Mouse (Mus musculus): Measurements from ENCODE around the gene Camk1. TPM values are rescaled to one million over a fixed set of nuclear protein-coding genes. Genes with fewer than 3 reads are reported as not detected.

Camk1 gene
- polyA plus RNA-seq, 1 experiment: 28.6 TPM

DNA sequence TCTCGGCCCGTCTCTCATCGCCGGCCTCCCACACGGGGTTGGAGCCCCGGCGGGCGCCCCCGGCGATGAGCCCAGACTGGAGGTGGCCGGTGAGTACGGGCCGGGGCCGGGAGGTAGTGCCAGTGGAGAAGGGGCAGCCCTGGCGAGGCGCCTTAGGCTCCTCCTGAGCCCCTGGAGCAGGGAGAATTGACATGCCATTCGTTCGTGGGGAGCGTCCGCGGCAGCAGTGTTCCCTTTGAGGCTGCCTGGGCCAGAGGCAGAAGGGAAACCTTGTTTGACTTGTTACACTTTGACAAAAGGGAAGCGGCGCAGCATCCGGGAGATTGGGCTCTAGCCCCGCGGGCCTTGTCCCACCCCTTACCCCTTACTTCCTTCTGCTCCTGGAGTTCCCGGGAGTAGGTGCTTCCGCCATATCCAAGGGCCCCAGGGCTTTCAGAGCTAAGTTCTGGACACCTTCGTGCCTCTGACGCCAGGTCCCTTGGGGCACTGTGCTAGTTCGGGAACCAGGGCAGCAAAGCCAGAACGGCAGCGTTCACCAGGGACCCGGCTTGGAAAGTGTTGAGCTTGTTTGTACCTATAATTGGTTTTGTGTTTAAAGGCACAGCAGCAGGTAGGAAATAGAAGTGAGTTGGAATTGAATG is 36.2 kb downstream of the Camk1 start:
- H3K4me3 ChIP-seq (replicated peaks; ENCODE audit: control insufficient read depth, low read depth, low read length): peak overlapping the region; percentile 80
- 1% methylated on average over 34 of the region's 34 CpGs for WGBS
- TF ChIP-seq POLR2A (IDR thresholded peaks at IDR 0.05; ENCODE audit: borderline replicate concordance, control insufficient read depth, low read depth, low read length) (peak; percentile 44; the same call in 1 of the 2 replicates), CTCF (IDR thresholded peaks at IDR 0.05; ENCODE audit: control insufficient read depth, insufficient read depth, low read length) (no peak)
- H3K27ac ChIP-seq (ENCODE audit: control insufficient read depth, insufficient read depth, low read depth, low read length, poor library complexity): peak overlapping the region; percentile 99
- no peaks in the 10 kb centered on the region; the same call in 1 of the 2 replicates for H3K4me1 ChIP-seq (ENCODE audit: control insufficient read depth, insufficient read depth, low read length)

GRCm38 (mm10) chr6:113306986-113307349 is 36.8 kb downstream of the Camk1 start, which contains the start of gene Brpf1:
Gene Brpf1, plus strand, starts transcription at chr6:113307137.
- TF ChIP-seq POLR2A (IDR thresholded peaks at IDR 0.05; ENCODE audit: borderline replicate concordance, control insufficient read depth, low read depth, low read length) (peak; percentile 29; the same call in 1 of the 2 replicates), CTCF (IDR thresholded peaks at IDR 0.05; ENCODE audit: control insufficient read depth, insufficient read depth, low read length) (no peak)
- under 1% methylated on average over 32 of the region's 32 CpGs for WGBS
- Histone ChIP-seq H3K4me3 (replicated peaks; ENCODE audit: control insufficient read depth, low read depth, low read length) (peak within 1 kb of the TSS; percentile 80), H3K27ac (ENCODE audit: control insufficient read depth, insufficient read depth, low read depth, low read length, poor library complexity) (peak within 1 kb of the TSS; percentile 99), H3K4me1 (ENCODE audit: control insufficient read depth, insufficient read depth, low read length) (no peaks in the 10 kb centered on the region; the same call in 1 of the 2 replicates)

- under 1% methylated on average over 50 of the region's 50 CpGs for WGBS
- Histone ChIP-seq H3K27ac (ENCODE audit: control insufficient read depth, insufficient read depth, low read depth, low read length, poor library complexity) (peak overlapping the region; percentile 99), H3K4me1 (ENCODE audit: control insufficient read depth, insufficient read depth, low read length) (no peaks in the 10 kb centered on the region; the same call in 1 of the 2 replicates), H3K4me3 (replicated peaks; ENCODE audit: control insufficient read depth, low read depth, low read length) (peak overlapping the region; percentile 80)
- TF ChIP-seq POLR2A (IDR thresholded peaks at IDR 0.05; ENCODE audit: borderline replicate concordance, control insufficient read depth, low read depth, low read length) (peak; percentile 69; the same call in 1 of the 2 replicates), CTCF (IDR thresholded peaks at IDR 0.05; ENCODE audit: control insufficient read depth, insufficient read depth, low read length) (no peak)
Measured at GRCm38 (mm10) chr6:113306322-113306985, 37.3 kb downstream of the Camk1 start.

GRCm38 (mm10) chr6:113302258-113302657 is 41.5 kb downstream of the Camk1 start:
- 8% methylated on average over 3 of the region's 3 CpGs for WGBS
- Histone ChIP-seq H3K4me3 (replicated peaks; ENCODE audit: control insufficient read depth, low read depth, low read length) (no peak overlapping the region), H3K4me1 (ENCODE audit: control insufficient read depth, insufficient read depth, low read length) (no peaks in the 10 kb centered on the region), H3K27ac (ENCODE audit: control insufficient read depth, insufficient read depth, low read depth, low read length, poor library complexity) (no peak overlapping the region)
- TF ChIP-seq POLR2A (IDR thresholded peaks at IDR 0.05; ENCODE audit: borderline replicate concordance, control insufficient read depth, low read depth, low read length): no peak
- TF ChIP-seq CTCF (IDR thresholded peaks at IDR 0.05; ENCODE audit: control insufficient read depth, insufficient read depth, low read length): peak; percentile 57

DNA sequence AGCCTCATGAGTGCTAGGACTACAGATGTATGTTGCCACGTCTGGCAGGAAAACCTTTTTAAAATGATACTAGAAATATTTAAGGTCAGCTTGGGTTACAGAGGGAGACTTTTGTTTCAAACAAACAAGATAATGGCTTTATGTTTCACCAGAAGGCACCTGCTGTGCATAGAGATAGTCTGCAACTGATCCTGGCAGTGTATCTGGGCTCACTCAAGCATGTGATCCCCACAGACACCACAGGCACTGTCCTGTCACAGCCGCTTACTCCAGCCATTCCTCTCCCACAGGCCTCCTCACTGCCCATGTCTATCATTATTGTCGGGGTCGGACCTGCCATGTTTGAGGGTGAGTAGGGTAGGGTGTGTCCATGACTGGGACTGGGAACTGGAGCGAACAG is 42.4 kb downstream of the Camk1 start:
- TF ChIP-seq CTCF (IDR thresholded peaks at IDR 0.05; ENCODE audit: control insufficient read depth, insufficient read depth, low read length) (no peak), POLR2A (IDR thresholded peaks at IDR 0.05; ENCODE audit: borderline replicate concordance, control insufficient read depth, low read depth, low read length) (no peak)
- WGBS: 75% methylated on average over 5 of the region's 5 CpGs
- no peaks in the 10 kb centered on the region for H3K4me1 ChIP-seq (ENCODE audit: control insufficient read depth, insufficient read depth, low read length)
- H3K27ac ChIP-seq (ENCODE audit: control insufficient read depth, insufficient read depth, low read depth, low read length, poor library complexity): no peak overlapping the region
- no peak overlapping the region for H3K4me3 ChIP-seq (replicated peaks; ENCODE audit: control insufficient read depth, low read depth, low read length)

GRCm38 (mm10) chr6:113296639-113297038 is 47.1 kb downstream of the Camk1 start:
- 47% methylated on average over 4 of the region's 4 CpGs for WGBS
- Histone ChIP-seq H3K4me1 (ENCODE audit: control insufficient read depth, insufficient read depth, low read length) (no peaks in the 10 kb centered on the region), H3K27ac (ENCODE audit: control insufficient read depth, insufficient read depth, low read depth, low read length, poor library complexity) (no peak overlapping the region), H3K4me3 (replicated peaks; ENCODE audit: control insufficient read depth, low read depth, low read length) (no peak overlapping the region)
- TF ChIP-seq POLR2A (IDR thresholded peaks at IDR 0.05; ENCODE audit: borderline replicate concordance, control insufficient read depth, low read depth, low read length): no peak
- TF ChIP-seq CTCF (IDR thresholded peaks at IDR 0.05; ENCODE audit: control insufficient read depth, insufficient read depth, low read length): no peak

DNA sequence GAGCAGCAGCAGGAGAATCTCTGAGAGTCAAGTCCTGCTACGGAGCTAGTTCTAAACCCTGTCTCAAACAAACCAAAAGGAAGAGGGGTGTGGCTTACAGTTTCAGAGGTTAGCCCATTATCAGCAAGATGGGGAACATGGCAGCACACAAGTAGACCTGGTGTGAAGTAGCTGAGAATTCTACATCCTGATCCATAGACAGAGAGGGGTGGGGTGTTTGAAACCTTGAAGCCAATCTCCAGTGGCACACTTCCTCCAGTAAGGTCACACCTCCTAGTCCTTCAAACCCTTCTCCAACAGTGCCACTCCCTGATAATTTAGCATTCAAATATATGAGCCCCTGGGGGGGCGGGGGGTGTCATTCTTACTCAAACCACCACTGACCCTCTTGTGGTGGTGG is 47.7 kb downstream of the Camk1 start:
- 85% methylated on average over 2 of the region's 2 CpGs for WGBS

DNA sequence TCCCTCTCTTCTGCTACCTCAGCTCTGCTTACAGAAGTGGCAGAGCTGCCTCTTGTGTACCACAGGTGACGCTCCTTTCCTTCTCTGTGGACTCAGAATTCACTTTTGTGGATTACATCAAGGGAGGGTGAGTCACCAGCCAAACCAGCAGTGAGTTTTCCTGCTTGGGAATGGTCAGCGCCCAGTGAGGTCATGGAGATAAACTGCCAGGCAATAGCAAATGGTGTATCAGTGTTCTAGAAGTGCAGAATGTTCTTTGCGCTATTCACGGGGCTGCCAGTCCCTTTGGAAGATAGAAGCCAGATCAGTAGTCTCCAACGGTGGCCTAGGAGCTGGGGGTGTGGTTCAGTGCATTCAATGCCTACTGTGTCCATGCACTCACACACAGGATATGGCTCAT is 50.8 kb downstream of the Camk1 start:
- no peaks in the 10 kb centered on the region for H3K4me1 ChIP-seq (ENCODE audit: control insufficient read depth, insufficient read depth, low read length)
- 76% methylated on average over 5 of the region's 5 CpGs for WGBS
- TF ChIP-seq POLR2A (IDR thresholded peaks at IDR 0.05; ENCODE audit: borderline replicate concordance, control insufficient read depth, low read depth, low read length) (no peak), CTCF (IDR thresholded peaks at IDR 0.05; ENCODE audit: control insufficient read depth, insufficient read depth, low read length) (no peak)
- H3K4me3 ChIP-seq (replicated peaks; ENCODE audit: control insufficient read depth, low read depth, low read length): no peak overlapping the region
- H3K27ac ChIP-seq (ENCODE audit: control insufficient read depth, insufficient read depth, low read depth, low read length, poor library complexity): no peak overlapping the region

More for the DNA sequence above, 47.7 kb downstream of the Camk1 start:
- TF ChIP-seq POLR2A (IDR thresholded peaks at IDR 0.05; ENCODE audit: borderline replicate concordance, control insufficient read depth, low read depth, low read length) (no peak), CTCF (IDR thresholded peaks at IDR 0.05; ENCODE audit: control insufficient read depth, insufficient read depth, low read length) (no peak)
- H3K4me1 ChIP-seq (ENCODE audit: control insufficient read depth, insufficient read depth, low read length): no peaks in the 10 kb centered on the region
- no peak overlapping the region for H3K4me3 ChIP-seq (replicated peaks; ENCODE audit: control insufficient read depth, low read depth, low read length)
- H3K27ac ChIP-seq (ENCODE audit: control insufficient read depth, insufficient read depth, low read depth, low read length, poor library complexity): no peak overlapping the region

Data from bone marrow, adult 2 months (tissue).